Mouse (Mus musculus): ENCODE results near the gene H1f0. TPM values are rescaled to one million over a fixed set of nuclear protein-coding genes. Genes with fewer than 3 reads are reported as not detected.

The H1f0 gene
- polyA plus RNA-seq, 1 experiment from 2014 or later = 546 TPM

DNA sequence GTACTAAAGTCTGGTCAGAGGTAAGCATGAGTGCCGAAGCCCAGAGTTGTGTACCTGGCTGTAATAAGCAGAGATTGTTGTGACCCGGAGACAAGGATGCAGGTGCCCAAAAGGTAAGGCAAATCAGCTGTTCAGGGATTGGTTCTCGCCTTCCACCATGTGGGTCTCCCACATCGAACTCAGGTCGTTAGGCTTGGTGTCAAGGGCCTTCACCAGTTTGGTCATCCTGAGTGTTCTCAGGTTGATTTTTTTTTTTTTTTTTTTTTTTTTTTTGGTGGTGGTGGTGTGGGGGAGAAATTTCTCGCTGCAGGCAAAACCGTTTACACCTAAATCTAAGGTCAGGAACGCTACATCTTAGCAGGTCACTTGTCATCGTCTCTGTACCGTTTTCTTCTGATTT, 46.2 kb downstream of the H1f0 start:
- 37% methylated on average over 10 of the region's 10 CpGs for WGBS
- Histone ChIP-seq H3K4me1 (peaks cover 20% of the 10 kb centered on the region), H3K9ac (peak overlapping the region; percentile 87), H3K9me3 (no peaks in the 10 kb centered on the region), H3K27ac (peak overlapping the region; percentile 86), H3K27me3 (no peaks in the 10 kb centered on the region), H3K36me3 (peaks cover 31% of the 10 kb centered on the region), H3K4me3 (peak overlapping the region; percentile 85), H3K4me2 (peak overlapping the region; percentile 93)
- ATAC-seq (ENCODE audit: insufficient number of reproducible peaks, insufficient read depth, low FRiP score, low TSS enrichment, low read depth) = no peak

DNA sequence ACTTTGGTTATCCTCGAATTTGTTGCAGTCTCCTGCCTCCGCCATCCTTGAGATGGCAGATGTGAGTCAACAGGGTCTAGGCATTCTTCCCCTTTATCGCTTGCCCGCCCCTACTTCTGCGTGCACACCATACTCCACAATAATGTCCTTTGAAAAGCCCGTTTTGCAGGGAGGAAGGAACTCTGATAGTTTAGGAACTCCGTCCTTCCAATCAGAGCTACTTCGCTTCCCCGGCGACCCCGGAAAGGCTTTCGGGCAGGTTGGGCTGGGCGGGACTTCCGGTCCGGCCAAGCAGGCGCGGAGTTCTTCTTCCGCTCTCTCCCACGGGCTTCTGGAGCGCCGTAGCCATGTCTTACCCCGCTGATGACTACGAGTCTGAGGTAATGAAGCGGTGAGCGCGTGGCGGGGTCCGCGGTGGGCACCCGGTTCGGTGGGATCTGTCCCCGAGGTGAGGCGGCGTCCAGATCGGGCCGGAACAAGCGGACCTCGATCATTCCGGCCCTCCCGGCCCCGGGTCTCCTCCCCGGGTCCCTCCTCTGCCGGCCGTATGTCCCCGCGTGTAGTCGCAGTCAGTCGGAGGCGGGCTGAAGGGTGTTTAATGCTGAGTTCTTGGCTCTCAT, 46.8 kb downstream of the H1f0 start, which contains the start of gene Eif3l:
Gene Eif3l, plus strand, starts transcription at position 267 of the 620 bp plus-strand sequence.
- Histone ChIP-seq H3K27me3 (no peaks in the 10 kb centered on the region), H3K27ac (peak within 1 kb of the TSS; percentile 86), H3K4me2 (peak within 1 kb of the TSS; percentile 93), H3K4me3 (peak within 1 kb of the TSS; percentile 85), H3K9me3 (no peaks in the 10 kb centered on the region), H3K36me3 (peaks cover 37% of the 10 kb centered on the region), H3K9ac (peak within 1 kb of the TSS; percentile 87), H3K4me1 (peaks cover 20% of the 10 kb centered on the region)
- WGBS = under 1% methylated on average over 49 of the region's 49 CpGs
- ATAC-seq (ENCODE audit: insufficient number of reproducible peaks, insufficient read depth, low FRiP score, low TSS enrichment, low read depth) = peak; percentile 57; the same call in 1 of the 2 replicates

DNA sequence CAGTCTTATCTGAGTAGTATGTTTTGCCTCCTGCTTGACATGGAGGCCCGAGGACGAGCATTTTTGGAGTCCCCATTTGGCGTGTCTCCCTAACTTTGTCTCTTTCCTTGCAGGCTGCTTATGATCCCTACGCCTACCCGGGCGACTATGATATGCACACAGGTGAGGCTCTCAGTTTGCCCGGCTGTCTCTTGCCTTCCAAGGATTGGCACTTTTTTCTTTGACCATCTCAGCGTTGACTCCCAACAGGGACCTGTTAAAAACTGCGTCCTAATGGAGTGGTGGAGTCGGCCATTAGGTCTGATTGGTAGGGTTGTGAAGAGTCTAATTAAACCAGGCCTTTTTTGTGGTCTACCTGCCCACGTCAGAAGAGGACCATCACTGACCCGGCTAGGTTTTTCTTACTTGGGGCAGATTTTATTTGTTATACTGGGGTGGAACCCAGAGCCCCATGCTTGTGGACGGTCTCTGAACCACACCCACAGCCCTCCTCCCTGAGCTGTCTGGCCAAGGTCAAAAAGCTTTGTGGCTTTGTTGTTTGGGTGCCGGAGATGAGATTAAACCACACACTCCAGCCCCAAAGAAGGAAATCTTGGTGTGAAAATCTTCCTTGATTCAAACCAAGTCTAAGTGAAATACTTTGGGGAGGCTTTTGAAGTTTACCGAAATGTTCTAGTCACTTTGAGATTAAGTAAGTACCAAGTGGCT, 47.6 kb downstream of the H1f0 start:
- peaks cover 42% of the 10 kb centered on the region for H3K36me3 ChIP-seq
- H3K9ac ChIP-seq = peak overlapping the region; percentile 87
- WGBS = 36% methylated on average over 15 of the region's 15 CpGs
- H3K27ac ChIP-seq = peak overlapping the region; percentile 86; the same call in 1 of the 2 replicates
- H3K9me3 ChIP-seq = no peaks in the 10 kb centered on the region
- no peak for ATAC-seq (ENCODE audit: insufficient number of reproducible peaks, insufficient read depth, low FRiP score, low TSS enrichment, low read depth)
- H3K27me3 ChIP-seq = no peaks in the 10 kb centered on the region
- peak overlapping the region; percentile 85 for H3K4me3 ChIP-seq
- H3K4me1 ChIP-seq = peaks cover 20% of the 10 kb centered on the region
- peak overlapping the region; percentile 93 for H3K4me2 ChIP-seq

DNA sequence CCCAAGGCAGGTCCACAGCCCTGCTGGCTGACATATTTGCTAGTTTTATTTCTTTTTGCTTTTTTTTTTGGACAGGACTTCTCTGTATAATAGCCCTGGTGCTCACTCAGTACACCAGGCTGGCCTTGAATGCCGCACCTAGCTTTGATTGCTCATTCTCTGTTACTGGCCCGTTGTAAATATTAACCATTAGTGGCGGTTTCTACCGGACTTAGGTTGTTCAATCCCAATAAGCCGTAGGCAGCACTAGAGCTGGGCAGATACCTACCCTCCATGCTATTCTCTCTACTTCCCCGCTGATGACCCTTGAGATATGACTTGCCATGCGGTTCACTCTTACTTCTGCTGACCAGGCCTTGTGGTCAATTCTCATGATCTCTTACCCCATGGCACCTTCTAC, 51.3 kb downstream of the H1f0 start:
- H3K4me3 ChIP-seq = no peak overlapping the region
- H3K27ac ChIP-seq = no peak overlapping the region
- peaks cover 80% of the 10 kb centered on the region for H3K36me3 ChIP-seq
- H3K4me1 ChIP-seq = peaks cover 16% of the 10 kb centered on the region
- no peaks in the 10 kb centered on the region for H3K9me3 ChIP-seq
- no peak for ATAC-seq (ENCODE audit: insufficient number of reproducible peaks, insufficient read depth, low FRiP score, low TSS enrichment, low read depth)
- WGBS = 95% methylated on average over 7 of the region's 7 CpGs
- H3K27me3 ChIP-seq = no peaks in the 10 kb centered on the region
- H3K4me2 ChIP-seq = no peak overlapping the region
- no peak overlapping the region for H3K9ac ChIP-seq

Small RNA genes within 50 kb of the gene (microRNA-seq; reads per million reads assigned to microRNA genes)
- 1.3 reads per million for gene Mir6956

Other genes with a start within 250 kb of the H1f0 start
- 3.0 and 3.2 TPM in 2 replicates for gene Card10, start 225.4 kb upstream of the H1f0 start, polyA plus RNA-seq (2015; fragmentation: Nextera tagmentation; extraction: Ambion mirVana)
- gene Cdc42ep1, start 185.8 kb upstream of the H1f0 start, polyA plus RNA-seq (2015; fragmentation: Nextera tagmentation; extraction: Ambion mirVana) = 25.2 and 28.6 TPM in 2 replicates
- gene Lgals2, start 172.9 kb upstream of the H1f0 start, polyA plus RNA-seq (2015; fragmentation: Nextera tagmentation; extraction: Ambion mirVana) = 1.3 TPM in 1 of 2 replicates, not detected in the other
- 42.5 and 51.8 TPM in 2 replicates for gene Gga1, start 151.3 kb upstream of the H1f0 start, polyA plus RNA-seq (2015; fragmentation: Nextera tagmentation; extraction: Ambion mirVana)
- 0.18 and 0.25 TPM in 2 replicates for gene Gm49510, start 128.8 kb upstream of the H1f0 start, polyA plus RNA-seq (2015; fragmentation: Nextera tagmentation; extraction: Ambion mirVana)
- 53.3 and 54.4 TPM in 2 replicates for gene Sh3bp1, start 128.7 kb upstream of the H1f0 start, polyA plus RNA-seq (2015; fragmentation: Nextera tagmentation; extraction: Ambion mirVana)
- gene Pdxp, start 114.5 kb upstream of the H1f0 start, polyA plus RNA-seq (2015; fragmentation: Nextera tagmentation; extraction: Ambion mirVana) = 18.7 and 23.2 TPM in 2 replicates
- gene Lgals1, start 101.7 kb upstream of the H1f0 start, polyA plus RNA-seq (2015; fragmentation: Nextera tagmentation; extraction: Ambion mirVana) = 2,193 and 2,304 TPM in 2 replicates
- 54.1 and 57.4 TPM in 2 replicates for gene Nol12, start 93.5 kb upstream of the H1f0 start, polyA plus RNA-seq (2015; fragmentation: Nextera tagmentation; extraction: Ambion mirVana)
- gene Triobp, start 80.7 kb upstream of the H1f0 start, polyA plus RNA-seq (2015; fragmentation: Nextera tagmentation; extraction: Ambion mirVana) = 37.8 and 38.7 TPM in 2 replicates
- gene Galr3, start 13.4 kb downstream of the H1f0 start, polyA plus RNA-seq (2015; fragmentation: Nextera tagmentation; extraction: Ambion mirVana) = not detected in 2 replicates
- 54.1 and 57.7 TPM in 2 replicates for gene Ankrd54, start 34.4 kb downstream of the H1f0 start, polyA plus RNA-seq (2015; fragmentation: Nextera tagmentation; extraction: Ambion mirVana)
- 232 and 244 TPM in 2 replicates for gene Eif3l, start 46.7 kb downstream of the H1f0 start, polyA plus RNA-seq (2015; fragmentation: Nextera tagmentation; extraction: Ambion mirVana)
- 12.8 and 13.8 TPM in 2 replicates for gene Micall1, start 80.4 kb downstream of the H1f0 start, polyA plus RNA-seq (2015; fragmentation: Nextera tagmentation; extraction: Ambion mirVana)
- gene Polr2f, start 112.6 kb downstream of the H1f0 start, polyA plus RNA-seq (2015; fragmentation: Nextera tagmentation; extraction: Ambion mirVana) = 348 and 353 TPM in 2 replicates
- gene 1700088E04Rik, start 112.8 kb downstream of the H1f0 start, polyA plus RNA-seq (2015; fragmentation: Nextera tagmentation; extraction: Ambion mirVana) = 9.7 and 10.2 TPM in 2 replicates
- gene Sox10, start 136.8 kb downstream of the H1f0 start, polyA plus RNA-seq (2015; fragmentation: Nextera tagmentation; extraction: Ambion mirVana) = 8.0 and 11.6 TPM in 2 replicates
- 53.3 and 56.6 TPM in 2 replicates for gene Pick1, start 200.7 kb downstream of the H1f0 start, polyA plus RNA-seq (2015; fragmentation: Nextera tagmentation; extraction: Ambion mirVana)
- gene Gm49486, start 200.9 kb downstream of the H1f0 start, polyA plus RNA-seq (2015; fragmentation: Nextera tagmentation; extraction: Ambion mirVana) = 1.6 TPM in 2 replicates
- gene Slc16a8, start 226.3 kb downstream of the H1f0 start, polyA plus RNA-seq (2015; fragmentation: Nextera tagmentation; extraction: Ambion mirVana) = 0.46 TPM in 1 of 2 replicates, not detected in the other

Data from embryonic facial prominence, embryonic 13.5 days (tissue).